Mouse (Mus musculus) heart, postnatal 14 days (tissue): ENCODE results near the gene Fank1. TPM values are rescaled to one million over a fixed set of nuclear protein-coding genes. Genes with fewer than 3 reads are reported as not detected.
"Not testable (repeated sequence)": the region's sequence is repeated elsewhere in the genome, so short reads cannot be mapped to it uniquely, and the experiment has no call there.

Source experiments
- DNase-seq, 2 experiments: peaks; one replicate each; pipeline ENCODE4 v3.0.0; 2021 to 2022
- intact Hi-C: fragments of 180-260 bp; cut with DNase I; formaldehyde crosslinking; loops from one replicate; pipeline ENCODE4 v1.15.1; 2025
- total RNA-seq, 2 experiments: library from RNA; stranded (reverse); gene quantifications; 2 replicates each; pipeline ENCODE4 v1.2.3; 2021

The Fank1 gene
- total RNA-seq, 2 experiments from 2014 or later: 0.50 TPM; not detected in 1

- intact Hi-C loops: not testable (repeated sequence)
These were observed 108.2 kb downstream of the Fank1 start for GRCm38 (mm10) chr7:133884759-133885431.

GRCm38 (mm10) chr7:133888926-133889920 lies 112.6 kb downstream of the Fank1 start:
- intact Hi-C loops: no loop called here
- DNase-seq: peak; percentile 57

More at GRCm38 (mm10) chr7:133884759-133885431, 108.2 kb downstream of the Fank1 start:
- not testable (repeated sequence) for DNase-seq

DNA sequence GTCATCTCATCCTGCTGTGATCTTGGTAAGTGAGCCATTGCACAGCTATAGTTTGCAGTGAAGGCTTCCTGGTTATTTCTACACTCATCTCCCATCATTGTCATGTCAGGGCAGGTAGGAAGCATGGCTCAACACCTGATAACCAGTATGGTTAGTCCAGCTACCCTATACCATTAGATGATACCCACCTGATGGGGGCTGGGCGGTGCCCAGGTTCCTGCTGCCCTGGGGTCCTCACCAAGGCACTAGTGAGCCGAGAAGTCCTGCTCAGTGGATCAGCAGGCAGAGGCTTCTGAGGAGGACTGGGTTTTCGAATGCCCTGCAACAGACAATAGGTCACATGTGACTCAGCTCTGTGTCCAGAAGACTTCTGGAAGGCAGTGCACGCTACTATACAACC lies 113.3 kb downstream of the Fank1 start:
- DNase-seq: no peak
- intact Hi-C loops: no loop called here

GRCm38 (mm10) chr7:133891298-133891697 lies 114.6 kb downstream of the Fank1 start:
- intact Hi-C loops: no loop called here
- DNase-seq: no peak

DNA sequence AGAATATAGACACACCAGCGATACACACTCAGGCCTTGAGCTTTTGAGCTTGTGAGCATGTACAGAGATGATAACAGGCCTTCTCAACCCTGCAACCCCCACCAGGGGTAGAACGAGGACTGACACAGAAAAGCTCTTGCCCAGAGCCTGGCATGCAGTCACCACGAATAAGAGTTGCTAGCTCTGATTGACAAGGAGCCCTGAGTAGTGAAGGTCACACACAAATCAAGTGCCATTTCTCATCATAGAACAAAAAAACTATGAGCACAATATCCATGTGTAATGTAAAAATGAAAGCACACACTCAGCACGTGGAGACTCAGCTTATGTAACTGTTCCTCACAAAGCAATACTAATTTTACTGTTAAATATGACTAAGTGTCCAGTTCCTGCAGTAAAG lies 115.1 kb downstream of the Fank1 start:
- intact Hi-C loops: no loop called here
- DNase-seq: no peak

GRCm38 (mm10) chr7:133899391-133899790 lies 122.7 kb downstream of the Fank1 start:
- intact Hi-C loops: no loop called here
- no peak for DNase-seq

DNA sequence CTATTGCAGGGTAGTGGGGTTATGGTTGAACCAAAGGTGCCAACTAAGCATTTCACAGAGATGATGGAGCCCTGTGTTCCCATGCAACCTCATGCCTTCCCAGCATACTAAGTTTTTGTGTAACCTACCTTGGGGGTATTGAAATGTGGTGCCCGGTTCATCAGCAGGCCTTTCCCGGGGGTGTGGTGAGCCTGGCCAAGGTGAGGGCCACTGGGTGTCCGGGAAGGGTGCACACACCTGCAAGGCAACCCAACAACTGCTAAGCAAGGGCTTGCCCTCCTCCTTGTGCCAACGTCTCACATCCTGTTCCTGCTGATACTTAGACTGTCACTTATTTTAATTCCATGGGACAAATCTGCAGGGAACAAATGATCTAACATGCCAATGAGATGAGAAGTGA lies 132.3 kb downstream of the Fank1 start:
- intact Hi-C loops: no loop called here

DNA sequence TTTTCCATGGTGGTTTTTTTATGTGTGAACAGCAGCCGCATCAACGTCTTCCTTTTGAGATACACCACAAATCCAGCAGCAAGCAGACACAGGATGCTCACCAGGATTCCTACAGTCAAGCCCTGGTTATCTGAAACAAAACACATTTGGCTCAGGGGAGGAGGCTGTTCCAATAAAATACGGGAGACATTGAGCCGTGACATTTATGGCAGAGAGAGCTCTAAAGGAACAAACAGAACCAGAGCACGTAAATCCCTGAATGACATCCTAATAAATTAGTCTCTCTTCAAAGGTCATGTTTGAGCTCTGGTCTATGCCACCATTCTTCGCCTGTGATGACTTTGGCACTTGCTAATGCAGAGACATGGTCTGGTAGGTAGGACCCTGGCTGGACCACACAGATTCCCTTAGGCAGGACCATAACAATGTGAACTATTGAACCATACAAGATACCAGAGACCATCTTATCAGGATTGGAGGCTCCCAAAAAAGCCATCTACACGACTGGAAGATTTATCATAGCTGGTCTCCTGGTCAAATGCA lies 133.2 kb downstream of the Fank1 start:
- no peak for DNase-seq
- intact Hi-C loops: no loop called here

More for the DNA sequence above, 132.3 kb downstream of the Fank1 start:
- no peak for DNase-seq

- no peak for DNase-seq
- intact Hi-C loops: no loop called here
These were observed 135.2 kb downstream of the Fank1 start for GRCm38 (mm10) chr7:133911881-133912280.

DNA sequence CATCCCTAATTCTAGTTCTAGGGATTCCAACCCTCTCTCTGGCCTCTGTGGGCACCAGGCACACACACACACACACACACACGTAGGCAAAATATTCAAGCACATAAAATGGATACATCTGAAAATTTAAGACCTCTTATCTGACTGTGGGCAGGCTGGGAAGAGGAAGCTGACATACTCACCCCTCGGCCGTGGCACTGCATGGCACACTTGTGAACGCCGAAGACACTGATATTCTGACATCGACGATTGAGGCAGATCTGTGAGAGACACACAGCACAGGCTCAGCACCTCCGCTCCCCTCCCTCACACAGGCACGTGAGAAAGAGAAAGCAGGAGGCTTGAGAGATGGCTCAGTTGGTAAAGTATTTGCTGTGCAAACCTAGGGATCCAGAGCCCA lies 139.6 kb downstream of the Fank1 start:
- DNase-seq: no peak
- intact Hi-C loops: no loop called here

DNA sequence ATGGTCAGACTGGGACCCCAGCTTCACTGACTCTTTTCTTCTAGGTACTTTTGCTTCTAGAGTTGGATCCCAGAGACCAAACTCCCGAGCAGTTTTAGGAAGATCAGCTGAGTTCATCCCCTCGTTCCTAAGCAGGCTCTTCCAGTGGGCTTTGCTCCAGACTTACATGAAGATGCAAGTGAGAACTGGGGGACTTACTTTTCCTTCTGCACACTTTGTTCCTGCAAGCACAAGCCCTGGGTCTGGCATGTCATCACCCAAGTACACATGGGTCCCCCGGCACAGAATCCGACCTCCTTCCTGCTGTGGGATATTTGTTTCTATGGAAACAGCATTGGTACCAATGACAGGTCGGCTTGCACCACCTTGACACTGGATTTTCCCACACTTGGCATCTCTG lies 142.6 kb downstream of the Fank1 start:
- no peak for DNase-seq
- intact Hi-C loops: no loop called here

DNA sequence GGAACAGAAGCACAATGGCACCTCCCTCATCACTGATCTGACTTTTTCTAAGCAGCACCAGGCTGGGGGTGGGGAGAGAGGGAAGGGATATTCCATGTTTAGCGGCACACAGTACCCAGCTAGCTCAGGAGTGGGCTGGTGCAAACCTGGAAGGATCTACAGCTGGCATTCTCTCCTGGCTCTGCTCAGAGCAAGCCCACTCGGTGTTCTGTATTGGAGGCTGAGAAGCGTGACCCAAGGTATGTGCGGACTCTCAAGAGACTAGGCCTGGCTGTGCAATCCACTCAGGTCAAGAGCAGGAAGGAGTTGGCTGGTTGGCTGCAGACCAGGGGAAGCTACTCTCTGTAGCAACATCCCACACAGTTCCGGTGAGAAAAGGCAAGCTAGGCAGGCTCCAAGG lies 143.3 kb downstream of the Fank1 start:
- intact Hi-C loops: no loop called here
- DNase-seq: peak; percentile 34 to 38

- intact Hi-C loops: no loop called here
- DNase-seq: no peak
These were observed 144.1 kb downstream of the Fank1 start for GRCm38 (mm10) chr7:133920724-133921123.

GRCm38 (mm10) chr7:133921291-133921690 lies 144.6 kb downstream of the Fank1 start:
- intact Hi-C loops: no loop called here
- DNase-seq: no peak

GRCm38 (mm10) chr7:133923994-133924393 lies 147.3 kb downstream of the Fank1 start:
- intact Hi-C loops: no loop called here
- DNase-seq: no peak

- intact Hi-C loops: no loop called here
- no peak for DNase-seq
These were observed 149.1 kb downstream of the Fank1 start for GRCm38 (mm10) chr7:133925771-133926170.

GRCm38 (mm10) chr7:133928981-133929380 lies 152.3 kb downstream of the Fank1 start:
- intact Hi-C loops: no loop called here
- no peak for DNase-seq
